Mouse (Mus musculus): ENCODE results near the gene Usp2. TPM values are rescaled to one million over a fixed set of nuclear protein-coding genes. Genes with fewer than 3 reads are reported as not detected.

The Usp2 gene
- total RNA-seq, 2 experiments from 2014 or later, result 99.3 to 120 TPM

DNA sequence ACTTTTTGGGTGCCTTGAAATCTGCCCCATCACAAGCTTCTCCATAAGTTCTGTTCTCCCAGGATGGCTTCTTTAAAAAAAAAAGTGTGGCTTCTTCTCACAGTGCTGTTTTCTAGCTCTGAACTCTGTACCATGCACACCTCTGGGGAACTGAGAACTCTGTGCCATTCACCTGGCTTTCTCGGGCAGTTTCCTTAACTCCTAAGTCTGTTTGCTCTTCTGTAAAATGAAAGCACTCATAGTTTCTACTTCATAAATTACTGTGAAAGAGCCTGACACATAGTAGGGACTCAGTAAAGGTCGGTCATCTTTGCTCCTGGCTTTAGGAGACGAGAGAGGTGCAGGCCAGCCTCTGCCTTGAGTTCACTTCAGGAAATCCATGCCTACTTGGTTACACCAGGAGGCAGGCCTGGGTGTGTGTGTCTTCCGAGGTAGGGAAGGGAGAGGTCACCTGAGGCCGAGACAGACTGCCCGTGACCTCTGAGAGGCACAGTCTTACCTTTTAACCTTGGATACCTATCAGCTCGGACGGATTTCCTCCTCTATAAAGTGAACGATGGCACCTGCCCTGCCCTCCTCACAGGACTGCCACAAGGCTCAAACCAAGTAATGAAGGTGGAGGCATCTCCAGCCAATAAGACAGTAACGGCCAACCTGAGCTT is 11.4 kb downstream of the Usp2 start:
- peak overlapping the region; percentile 91 for H3K27ac ChIP-seq
- intact Hi-C loops (cut with DNase I), result loop anchor here (2.0 kb wide), 1 partner anchor 31 kb away; no protein-coding TSS in a partner anchor

DNA sequence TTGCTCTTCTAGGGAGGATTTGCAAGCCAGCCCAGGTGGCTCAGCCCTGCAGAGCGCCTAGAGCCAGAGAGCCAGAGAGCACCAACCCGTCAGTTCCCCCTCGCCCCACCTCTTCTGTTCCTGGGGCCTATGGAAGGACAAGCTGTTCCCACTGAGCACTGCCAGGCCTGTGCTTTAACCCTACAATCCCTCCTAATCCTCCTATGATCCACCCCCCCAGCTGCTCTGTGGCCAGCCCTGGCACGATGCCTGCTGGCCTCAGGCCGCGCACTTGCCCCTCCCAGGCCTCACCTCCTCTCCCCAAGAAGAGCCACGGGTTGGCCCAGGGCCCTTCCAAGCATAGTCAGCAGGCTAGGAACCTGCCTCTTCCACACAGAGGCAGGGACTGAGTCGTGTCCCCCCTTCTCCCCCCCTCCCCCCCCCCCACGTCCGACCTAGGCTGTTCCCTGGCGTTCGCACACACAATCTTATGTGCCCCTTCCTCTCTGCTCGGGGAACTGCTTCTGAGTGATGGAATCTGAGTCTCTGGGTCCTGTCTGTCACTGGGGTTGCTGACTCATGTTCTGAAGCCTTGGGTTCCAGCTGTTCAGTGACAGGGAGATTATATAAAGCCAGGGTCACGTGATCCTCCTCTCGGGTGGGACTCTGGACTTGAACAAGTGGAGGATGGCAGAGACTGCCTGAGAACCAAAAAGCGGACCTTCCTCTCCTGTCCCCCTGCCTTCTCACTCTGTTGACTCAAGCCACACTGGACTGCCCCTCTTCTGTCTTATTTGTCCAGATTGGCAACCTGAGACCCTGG is 12.3 kb downstream of the Usp2 start:
- peak; percentile 64 to 68 for DNase-seq (ENCODE audit: extremely low spot score in 1 of 2, low spot score in 2 of 2)
- peak overlapping the region; percentile 91 for H3K27ac ChIP-seq
- intact Hi-C loops (cut with DNase I), result loop anchor here (2.0 kb wide), 1 partner anchor 30 kb away; no protein-coding TSS in a partner anchor
- no peak for TF ChIP-seq CTCF (IDR thresholded peaks at IDR 0.05)
- H3K4me3 ChIP-seq, result no peak overlapping the region

More for the DNA sequence above, 11.4 kb downstream of the Usp2 start:
- TF ChIP-seq CTCF (IDR thresholded peaks at IDR 0.05), result no peak
- peak in 1 of 2 experiments; percentile 9 for DNase-seq (ENCODE audit: extremely low spot score in 1 of 2, low spot score in 2 of 2)
- no peak overlapping the region for H3K4me3 ChIP-seq

DNA sequence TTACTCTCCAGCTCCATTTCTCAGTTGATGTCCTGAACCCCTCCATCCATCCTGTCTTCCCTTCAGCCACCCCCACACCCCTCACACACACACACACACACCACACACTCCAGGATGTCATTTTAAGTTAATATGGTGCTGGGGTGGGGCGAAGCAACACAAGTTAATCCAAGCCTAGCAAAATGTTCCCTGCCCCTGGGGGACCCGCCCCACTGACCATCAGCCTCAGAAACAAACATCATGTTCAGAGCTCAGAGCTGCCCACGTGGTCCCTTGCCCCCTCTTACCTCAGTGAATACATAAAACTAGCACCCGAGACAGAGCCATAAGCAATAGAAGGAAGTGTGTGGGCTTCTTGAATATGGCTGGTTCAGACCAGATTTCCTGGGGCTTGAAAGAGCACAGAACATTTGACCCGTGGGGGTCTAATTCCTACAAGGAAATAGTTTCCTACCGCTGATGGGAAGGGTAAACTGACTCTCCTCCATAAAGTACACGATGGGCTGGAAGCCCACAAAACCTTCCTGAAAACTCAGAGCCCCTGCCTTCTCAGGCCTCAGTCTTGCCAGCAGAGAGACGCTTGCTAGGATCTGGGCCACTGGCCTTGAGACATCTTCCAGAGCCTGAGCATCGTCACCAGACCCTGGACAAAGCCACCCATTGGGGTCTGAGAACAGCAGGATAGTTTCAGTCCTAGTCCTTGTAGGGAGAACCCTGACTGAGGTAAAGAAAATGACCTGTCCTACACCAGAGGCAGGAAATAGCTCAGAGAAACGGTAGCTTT is 13.4 kb downstream of the Usp2 start:
- TF ChIP-seq CTCF (IDR thresholded peaks at IDR 0.05), result no peak
- Histone ChIP-seq H3K27ac (peak overlapping the region; percentile 91), H3K4me3 (no peak overlapping the region)
- DNase-seq (ENCODE audit: extremely low spot score in 1 of 2, low spot score in 2 of 2), result peak in 1 of 2 experiments; percentile 9
- intact Hi-C loops (cut with DNase I), result loop anchor here (2.0 to 10.0 kb wide), 2 partner anchors 29 to 335 kb away; partner anchors contain the start of gene Nectin1

DNA sequence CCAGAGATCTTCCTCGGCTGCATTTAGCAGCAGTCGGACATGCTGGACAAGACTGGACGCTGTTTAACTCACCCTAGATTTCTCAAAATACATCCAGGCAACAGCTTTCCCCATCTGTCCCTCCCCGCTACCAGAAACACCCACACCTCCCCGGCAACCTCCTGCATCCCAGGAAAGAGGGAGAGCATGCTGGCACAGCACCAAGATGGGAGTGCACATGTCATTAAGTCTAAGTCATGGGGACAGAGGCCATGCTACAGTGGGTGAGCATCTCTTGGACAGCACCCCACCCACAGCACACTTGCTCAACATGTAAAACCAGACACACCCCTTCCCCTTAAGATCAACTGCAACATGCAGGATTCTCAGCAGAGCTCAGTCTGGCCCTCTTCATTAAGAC is 14.1 kb downstream of the Usp2 start:
- DNase-seq (ENCODE audit: extremely low spot score in 1 of 2, low spot score in 2 of 2), result peak in 1 of 2 experiments; percentile 63
- Histone ChIP-seq H3K4me3 (no peak overlapping the region), H3K27ac (peak overlapping the region; percentile 91)
- intact Hi-C loops (cut with DNase I), result loop anchor here (10.0 kb wide), 1 partner anchor 336 kb away; the partner anchor contains the start of gene Nectin1
- no peak for TF ChIP-seq CTCF (IDR thresholded peaks at IDR 0.05)

DNA sequence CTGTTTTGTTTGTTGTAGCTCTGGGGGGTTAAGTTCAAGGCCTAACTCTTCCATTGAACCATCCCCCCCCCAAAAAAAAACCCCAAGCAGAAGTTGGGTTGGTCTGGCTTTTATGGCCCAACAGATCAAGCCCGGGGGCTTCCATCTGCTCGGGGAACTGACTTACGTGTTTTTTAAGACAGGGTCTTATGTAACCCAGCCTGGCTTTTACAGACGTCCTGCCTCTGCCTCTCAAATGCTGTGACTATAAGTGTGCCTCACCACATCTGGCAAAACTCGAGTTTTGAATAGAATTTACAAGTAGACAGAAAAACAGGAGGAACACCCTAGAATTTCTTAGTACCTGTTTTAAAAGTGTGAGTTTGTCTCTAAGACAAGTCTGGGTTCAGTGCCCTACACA is 14.8 kb downstream of the Usp2 start:
- DNase-seq (ENCODE audit: extremely low spot score in 1 of 2, low spot score in 2 of 2), result no peak

DNA sequence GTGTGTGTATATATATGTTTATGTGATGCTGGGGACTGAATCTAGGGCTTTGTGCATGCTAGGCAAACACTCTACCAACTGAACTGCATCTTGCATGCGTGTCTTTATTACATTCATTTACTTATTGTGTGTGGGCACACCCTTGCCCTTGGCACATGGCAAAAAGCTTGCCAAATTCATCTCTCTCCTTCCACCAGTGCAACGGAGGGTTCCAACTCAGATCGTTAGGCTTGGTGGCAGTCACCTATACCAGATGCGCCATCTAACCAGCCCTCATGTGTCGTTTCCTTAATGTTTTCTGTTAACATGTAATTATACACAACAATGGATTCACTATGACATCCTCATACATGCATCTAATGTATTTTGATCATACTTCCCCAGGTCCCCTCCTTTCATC is 15.4 kb downstream of the Usp2 start:
- H3K4me3 ChIP-seq, result no peak overlapping the region
- intact Hi-C loops (cut with DNase I), result loop anchor here (10.0 kb wide), 1 partner anchor 337 kb away; the partner anchor contains the start of gene Nectin1
- H3K27ac ChIP-seq, result no peak overlapping the region
- DNase-seq (ENCODE audit: extremely low spot score in 1 of 2, low spot score in 2 of 2), result no peak
- no peak for TF ChIP-seq CTCF (IDR thresholded peaks at IDR 0.05)

More for the DNA sequence above, 14.8 kb downstream of the Usp2 start:
- no peak overlapping the region for H3K4me3 ChIP-seq
- peak overlapping the region; percentile 91 for H3K27ac ChIP-seq
- intact Hi-C loops (cut with DNase I), result loop anchor here (10.0 kb wide), 1 partner anchor 337 kb away; the partner anchor contains the start of gene Nectin1
- TF ChIP-seq CTCF (IDR thresholded peaks at IDR 0.05), result no peak

DNA sequence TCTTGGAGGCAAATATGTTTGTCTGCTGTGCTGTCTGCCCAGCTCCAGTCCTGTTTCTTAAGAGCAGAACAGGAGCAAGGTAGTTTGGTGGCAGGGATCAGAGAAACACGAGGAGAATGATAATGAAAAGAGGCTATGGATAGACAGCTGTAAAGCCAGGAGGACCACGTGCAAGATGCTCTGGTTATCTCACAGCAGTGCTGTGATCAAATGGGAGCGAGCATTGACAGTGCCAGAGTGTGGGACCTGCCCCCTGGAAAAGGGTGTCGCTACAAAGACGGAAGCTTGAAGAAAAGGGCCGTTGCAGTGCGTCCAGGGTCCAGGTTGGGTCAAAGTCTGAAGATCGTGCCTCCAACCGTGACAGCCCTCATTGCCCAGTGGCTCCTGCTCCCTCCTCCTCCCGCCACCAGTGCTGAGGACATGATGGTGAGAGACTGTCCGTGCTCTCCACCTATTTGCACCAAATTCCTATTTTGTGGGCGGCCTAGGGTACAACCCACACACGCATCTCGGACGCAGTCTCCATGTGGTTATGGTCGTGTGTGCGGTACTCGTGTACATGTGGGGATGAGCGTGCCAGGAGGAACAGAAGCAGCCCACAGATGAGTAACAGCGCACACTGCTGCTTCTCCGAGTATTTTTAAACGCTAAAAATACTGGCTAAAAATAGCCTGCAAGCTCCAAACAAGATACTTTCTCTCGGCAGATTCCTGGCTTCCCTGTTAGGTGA is 16.7 kb downstream of the Usp2 start:
- Histone ChIP-seq H3K27ac (peak overlapping the region; percentile 96), H3K4me3 (peak overlapping the region; percentile 81)
- TF ChIP-seq CTCF (IDR thresholded peaks at IDR 0.05), result no peak
- intact Hi-C loops (cut with DNase I), result loop anchor here (10.0 kb wide), 1 partner anchor 339 kb away; the partner anchor contains the start of gene Nectin1
- DNase-seq (ENCODE audit: extremely low spot score in 1 of 2, low spot score in 2 of 2), result peak; percentile 70 to 73

DNA sequence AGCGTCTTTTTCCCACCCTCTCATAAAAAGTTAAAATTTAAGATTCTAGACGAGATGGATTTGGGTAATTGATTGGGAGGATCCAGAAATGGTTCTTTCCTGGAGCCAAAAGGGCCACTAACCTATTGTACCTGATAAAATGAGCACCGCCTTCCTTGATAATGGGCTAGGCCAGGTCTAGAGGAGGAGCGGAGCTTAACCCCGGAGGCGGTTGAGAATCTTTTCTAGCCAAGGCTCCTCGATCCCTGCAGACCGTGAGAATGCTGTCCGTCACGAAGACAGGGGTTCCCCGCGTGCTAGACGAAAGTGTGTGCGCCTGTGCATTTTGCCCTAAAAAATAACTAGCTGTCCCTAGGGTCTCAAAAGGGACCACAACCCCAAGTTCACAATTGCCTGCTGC is 17.4 kb downstream of the Usp2 start:
- intact Hi-C loops (cut with DNase I), result loop anchor here (10.0 kb wide), 1 partner anchor 339 kb away; the partner anchor contains the start of gene Nectin1
- peak overlapping the region; percentile 96 for H3K27ac ChIP-seq

DNA sequence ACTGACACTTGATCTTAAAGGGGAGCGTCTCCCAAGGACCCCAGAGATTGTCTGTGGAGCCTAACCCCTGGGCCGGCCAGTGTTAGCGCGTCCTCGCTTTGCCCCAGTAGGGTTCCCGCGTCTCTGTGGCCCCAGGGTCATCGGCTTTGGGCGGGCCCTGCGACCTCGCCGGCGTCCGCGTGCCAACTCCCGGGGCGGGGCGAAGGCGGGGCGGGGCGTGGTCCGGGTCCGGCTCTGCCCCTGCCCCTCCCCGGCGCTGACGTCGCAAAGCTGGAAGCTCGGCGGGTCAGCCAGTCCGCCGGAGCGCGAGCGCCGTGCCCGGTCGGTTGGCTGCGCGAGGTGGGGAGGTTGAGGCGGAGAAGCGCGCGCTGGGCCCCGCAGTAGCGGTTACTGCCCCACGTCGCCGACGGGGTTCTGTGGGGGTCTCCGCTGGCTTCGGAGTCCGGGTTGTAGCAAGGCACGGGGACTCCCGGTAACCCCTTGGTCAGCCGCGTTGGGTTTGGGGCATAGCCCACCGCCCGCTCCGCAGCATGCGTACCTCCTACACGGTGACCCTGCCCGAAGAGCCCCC is 17.9 kb downstream of the Usp2 start:
- peak; percentile 91 to 95 for DNase-seq (ENCODE audit: extremely low spot score in 1 of 2, low spot score in 2 of 2)
- Histone ChIP-seq H3K27ac (peak overlapping the region; percentile 96), H3K4me3 (peak overlapping the region; percentile 81)
- TF ChIP-seq CTCF (IDR thresholded peaks at IDR 0.05), result no peak
- intact Hi-C loops (cut with DNase I), result loop anchor here (10.0 kb wide), 1 partner anchor 340 kb away; the partner anchor contains the start of gene Nectin1

More for the DNA sequence above, 17.4 kb downstream of the Usp2 start:
- no peak for TF ChIP-seq CTCF (IDR thresholded peaks at IDR 0.05)
- H3K4me3 ChIP-seq, result peak overlapping the region; percentile 81
- DNase-seq (ENCODE audit: extremely low spot score in 1 of 2, low spot score in 2 of 2), result no peak

DNA sequence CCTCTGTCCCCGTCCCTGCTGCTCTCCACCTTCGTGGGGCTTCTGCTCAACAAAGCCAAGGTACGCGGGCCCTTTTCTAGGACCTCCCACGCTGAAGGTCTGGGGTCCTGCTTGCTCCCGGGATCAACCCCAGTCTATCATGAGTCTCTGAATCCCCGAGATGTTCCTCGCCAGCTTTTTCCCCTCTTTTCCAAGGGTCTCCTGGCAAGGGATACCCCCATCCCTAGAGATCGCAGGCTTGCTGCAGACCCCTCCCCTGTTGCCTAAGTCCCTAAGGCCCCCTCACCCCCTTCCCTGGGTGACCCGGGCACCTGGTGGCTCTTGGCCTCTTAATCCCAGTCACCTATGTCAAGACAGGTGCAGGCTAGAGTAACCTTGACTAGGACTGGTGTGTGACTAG is 18.5 kb downstream of the Usp2 start:
- DNase-seq (ENCODE audit: extremely low spot score in 1 of 2, low spot score in 2 of 2), result no peak
- intact Hi-C loops (cut with DNase I), result loop anchor here (10.0 kb wide), 1 partner anchor 340 kb away; the partner anchor contains the start of gene Nectin1
- no peak for TF ChIP-seq CTCF (IDR thresholded peaks at IDR 0.05)
- peak overlapping the region; percentile 96 for H3K27ac ChIP-seq
- peak overlapping the region; percentile 81 for H3K4me3 ChIP-seq

Measured in left cerebral cortex, adult 2 months (tissue).